Mouse (Mus musculus): ENCODE results near the gene Casp7.

GRCm38 (mm10) chr19:56449537-56449936 lies 52.6 kb downstream of the Casp7 start:
- no peak for TF ChIP-seq EP300 (IDR thresholded peaks at IDR 0.05; ENCODE audit: low read depth in 1 of 2, low read length in 2 of 2)
- no peak for TF ChIP-seq E2F4 (IDR thresholded peaks at IDR 0.05; ENCODE audit: borderline replicate concordance, low read depth, low read length)
- no peak for TF ChIP-seq MAX (IDR thresholded peaks at IDR 0.05; ENCODE audit: low read length)
- TF ChIP-seq POLR2A (IDR thresholded peaks at IDR 0.05; ENCODE audit: control insufficient read depth in 1 of 2, insufficient read depth in 1 of 2, low read depth in 1 of 2, low read length in 2 of 2, poor library complexity in 1 of 2): no peak
- TF ChIP-seq USF1 (IDR thresholded peaks at IDR 0.05; ENCODE audit: low read depth, low read length): no peak
- TF ChIP-seq CTCF (IDR thresholded peaks at IDR 0.05 in 2 of 3, conservative IDR thresholded peaks at IDR 0.05 in 1 of 3; ENCODE audit: control insufficient read depth in 1 of 3, insufficient read depth in 1 of 3, low read depth in 2 of 3, low read length in 3 of 3, poor library complexity in 1 of 3, severe bottlenecking in 1 of 3): no peak
